Mouse (Mus musculus): ENCODE data around the gene Jade2.

Jade2 gene

GRCm38 (mm10) chr11:51782721-51783120 lies 74.7 kb downstream of the Jade2 start:
- DNase-seq = no peak

GRCm38 (mm10) chr11:51780773-51781267 lies 76.6 kb downstream of the Jade2 start:
- no peak for DNase-seq

DNA sequence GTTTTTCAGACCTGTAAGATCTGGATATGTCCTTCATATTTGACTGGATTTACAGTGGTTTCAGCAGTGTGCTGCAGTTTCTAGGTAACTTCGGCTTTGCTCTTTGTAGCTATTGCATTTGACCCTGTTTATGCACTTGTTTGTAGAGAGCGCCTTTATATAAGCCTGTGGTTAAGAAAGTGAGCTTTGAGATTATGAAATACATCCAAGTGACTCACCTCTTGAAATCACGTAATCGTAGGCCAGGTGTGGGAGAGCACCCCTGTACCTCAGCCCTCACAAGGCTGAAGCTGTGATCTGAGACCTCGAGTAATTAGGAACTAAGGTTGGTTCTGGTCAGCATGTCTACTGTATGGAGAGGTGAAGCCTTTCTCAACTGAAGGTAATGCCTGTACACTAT lies 80.0 kb downstream of the Jade2 start:
- no peak for DNase-seq

DNA sequence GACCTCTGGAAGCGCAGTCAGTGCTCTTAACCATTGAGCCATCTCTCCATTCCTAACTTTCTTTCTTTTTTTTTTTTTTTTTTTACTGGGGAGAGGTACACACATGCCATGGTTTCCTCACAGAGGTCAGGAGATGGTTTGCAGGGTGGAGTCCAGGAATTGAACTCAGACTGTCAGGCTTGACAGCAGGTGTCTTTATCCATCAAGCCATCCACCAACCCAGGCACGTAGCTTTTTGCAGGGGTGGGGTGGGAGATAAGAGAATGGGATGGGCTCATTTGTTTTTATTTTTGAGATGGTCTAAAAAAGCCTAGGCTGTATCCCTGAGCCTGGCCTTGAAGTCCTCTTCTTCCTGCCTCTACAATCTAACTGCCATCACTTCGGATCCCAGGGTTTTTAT lies 81.9 kb downstream of the Jade2 start:
- DNase-seq = no peak

GRCm38 (mm10) chr11:51768296-51768695 lies 89.2 kb downstream of the Jade2 start:
- no peak for DNase-seq

DNA sequence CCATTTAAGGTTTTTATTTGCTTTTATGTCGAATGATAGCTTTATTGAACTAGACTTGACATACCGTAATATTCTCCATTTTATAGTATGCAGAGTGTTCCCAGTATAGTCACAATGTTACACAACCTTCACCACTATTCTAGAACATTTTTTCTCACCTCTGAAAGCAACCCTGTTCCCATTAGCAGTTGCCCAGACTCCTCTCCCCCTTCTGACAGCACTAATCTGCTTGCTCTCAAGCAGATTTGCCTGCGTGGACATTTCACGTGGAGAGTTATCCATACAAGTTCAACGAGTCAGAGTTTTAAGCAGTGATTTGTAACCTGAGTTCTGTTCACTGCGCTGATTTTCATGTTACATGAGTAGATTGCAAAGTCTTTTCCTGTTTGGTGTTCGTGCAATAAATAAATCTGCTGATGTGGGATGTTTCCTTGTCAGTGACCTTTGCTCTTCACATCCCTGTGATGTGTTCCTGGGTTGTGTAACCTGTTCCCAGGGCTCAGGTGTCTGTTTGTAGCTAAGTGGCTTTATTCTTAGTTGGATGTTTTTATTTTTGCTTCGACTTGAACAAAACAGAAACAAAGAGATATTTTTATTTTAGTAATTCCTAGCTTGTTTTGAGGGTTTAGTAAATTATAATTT lies 89.8 kb downstream of the Jade2 start:
- no peak for DNase-seq

- no peak for DNase-seq
Observed at GRCm38 (mm10) chr11:51764816-51765215, 92.6 kb downstream of the Jade2 start.

DNA sequence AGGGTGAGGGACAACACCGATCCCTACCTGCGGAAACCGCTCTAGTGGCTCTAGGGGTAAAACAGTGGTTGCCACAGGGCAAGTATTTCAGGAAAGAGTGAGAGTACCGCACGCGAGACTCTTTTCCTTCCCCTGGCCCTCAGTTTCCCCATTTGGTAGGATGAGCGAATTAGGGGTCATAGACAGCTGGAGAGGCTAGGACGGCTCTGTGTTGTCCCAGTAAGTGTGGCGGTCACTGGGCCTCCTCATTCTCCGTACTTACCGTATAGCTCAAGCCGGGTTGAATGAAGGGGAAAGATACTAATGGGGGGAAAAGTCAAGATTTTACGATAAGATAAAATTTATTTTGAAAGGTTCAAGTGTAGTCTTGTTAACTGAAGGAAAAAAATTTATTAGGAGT lies 93.5 kb downstream of the Jade2 start:
- no peak for DNase-seq
